Mouse (Mus musculus) thymus, adult 2 months (tissue): ENCODE results near the gene BC028528.

ENCODE experiments used
- CTCF ChIP-seq: fragments of 200-500 bp; IDR thresholded peaks from 2 replicates; pipeline ENCODE4 v1.5.1; 2012; ENCODE audit warnings: mild to moderate bottlenecking, control low read depth, low read length, moderate library complexity, borderline replicate concordance; ENCODE audit not compliant: control insufficient read depth, poor library complexity, insufficient read depth; ENCODE audit errors: extremely low read depth
- POLR2A ChIP-seq: fragments of 200-500 bp; IDR thresholded peaks from 2 replicates; pipeline ENCODE4 v1.6.1; 2012; ENCODE audit warnings: mild to moderate bottlenecking, low read length, control low read depth, moderate library complexity; ENCODE audit not compliant: control insufficient read depth, poor library complexity, insufficient read depth; ENCODE audit errors: extremely low read depth

DNA sequence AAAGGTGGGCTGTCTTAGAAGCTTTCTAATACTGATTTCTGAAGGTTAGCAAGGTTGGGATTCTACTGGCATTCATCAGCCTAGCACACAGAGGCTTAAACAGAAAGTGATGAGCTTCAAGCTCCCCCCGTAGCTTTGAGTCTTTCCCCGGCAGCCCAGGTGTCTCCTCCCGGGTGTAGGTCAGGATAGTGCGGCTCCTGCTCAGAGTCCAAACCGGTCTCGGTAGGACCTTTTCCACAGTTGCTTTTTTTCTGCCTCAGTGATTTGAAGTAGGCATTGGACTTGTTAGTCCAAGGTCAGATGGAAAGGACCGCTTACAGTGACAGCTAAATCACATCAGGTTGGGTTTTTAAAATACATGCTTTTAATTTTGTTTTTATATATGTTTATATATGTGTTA, 40.8 kb upstream of the BC028528 start:
- TF ChIP-seq POLR2A (no peak), CTCF (no peak)
